Mouse (Mus musculus): Measurements from ENCODE around the gene Tnfsf12. TPM values are rescaled to one million over a fixed set of nuclear protein-coding genes. Genes with fewer than 3 reads are reported as not detected.

Tnfsf12 gene
- total and polyA plus RNA-seq, 3 experiments = 18.4 to 32.0 (median 21.9) TPM

- peak; percentile 95 to 96 for DNase-seq
- WGBS = 1% methylated on average over 61 of the region's 61 CpGs
- peaks cover 18% of the 10 kb centered on the region for H3K36me3 ChIP-seq (ENCODE audit: control insufficient read depth, insufficient read depth, low read length)
- no peaks in the 10 kb centered on the region for H3K79me2 ChIP-seq (replicated peaks; ENCODE audit: control insufficient read depth, insufficient read depth, low read length)
- H3K4me3 ChIP-seq = peak overlapping the region; percentile 85
- H3K4me1 ChIP-seq (ENCODE audit: control insufficient read depth, insufficient read depth, low read length) = peaks cover 5% of the 10 kb centered on the region
- intact Hi-C loops (cut with DNase I) = no loop called here
- TF ChIP-seq POLR2A (IDR thresholded peaks at IDR 0.05; ENCODE audit: insufficient read depth, low read depth, low read length) = peak; percentile 42
- no peak for TF ChIP-seq CTCF (IDR thresholded peaks at IDR 0.05)
- peak; percentile 71 for TF ChIP-seq EP300 (IDR thresholded peaks at IDR 0.05; ENCODE audit: insufficient read depth, low read depth, low read length)
- no peaks in the 10 kb centered on the region for H3K27me3 ChIP-seq (ENCODE audit: control insufficient read depth, insufficient read depth, low read length)
- H3K27ac ChIP-seq = peak overlapping the region; percentile 95
- peak overlapping the region; percentile 92 for H3K9ac ChIP-seq (ENCODE audit: low read depth, low read length)
Observed at GRCm38 (mm10) chr11:69670786-69671725, 24.6 kb downstream of the Tnfsf12 start.

DNA sequence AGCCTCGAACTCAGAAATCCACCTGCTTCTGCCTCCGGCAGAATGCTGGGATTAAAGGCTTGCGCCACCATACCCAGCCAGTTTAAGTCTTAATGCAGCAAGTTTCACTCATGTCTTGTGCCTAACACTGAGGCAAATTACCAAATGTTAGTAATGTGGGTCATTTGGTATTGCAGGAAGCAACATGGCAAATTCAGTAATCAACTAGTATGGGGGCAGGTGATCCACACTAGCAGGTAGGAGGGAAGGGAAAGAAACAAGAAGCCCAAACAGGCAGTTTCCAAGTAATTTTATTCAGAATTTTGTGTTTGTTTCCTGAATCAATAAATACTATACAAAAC is 29.0 kb downstream of the Tnfsf12 start:
- Histone ChIP-seq H3K9ac (ENCODE audit: low read depth, low read length) (no peak overlapping the region), H3K4me3 (no peak overlapping the region), H3K27ac (no peak overlapping the region), H3K36me3 (ENCODE audit: control insufficient read depth, insufficient read depth, low read length) (peaks cover 17% of the 10 kb centered on the region), H3K4me1 (ENCODE audit: control insufficient read depth, insufficient read depth, low read length) (peaks cover 10% of the 10 kb centered on the region), H3K79me2 (replicated peaks; ENCODE audit: control insufficient read depth, insufficient read depth, low read length) (no peaks in the 10 kb centered on the region), H3K27me3 (ENCODE audit: control insufficient read depth, insufficient read depth, low read length) (no peaks in the 10 kb centered on the region)
- 88% methylated on average over 3 of the region's 3 CpGs for WGBS
- intact Hi-C loops (cut with DNase I) = no loop called here
- DNase-seq = no peak
- TF ChIP-seq POLR2A (IDR thresholded peaks at IDR 0.05; ENCODE audit: insufficient read depth, low read depth, low read length) (no peak), CTCF (IDR thresholded peaks at IDR 0.05) (no peak), EP300 (IDR thresholded peaks at IDR 0.05; ENCODE audit: insufficient read depth, low read depth, low read length) (no peak)

DNA sequence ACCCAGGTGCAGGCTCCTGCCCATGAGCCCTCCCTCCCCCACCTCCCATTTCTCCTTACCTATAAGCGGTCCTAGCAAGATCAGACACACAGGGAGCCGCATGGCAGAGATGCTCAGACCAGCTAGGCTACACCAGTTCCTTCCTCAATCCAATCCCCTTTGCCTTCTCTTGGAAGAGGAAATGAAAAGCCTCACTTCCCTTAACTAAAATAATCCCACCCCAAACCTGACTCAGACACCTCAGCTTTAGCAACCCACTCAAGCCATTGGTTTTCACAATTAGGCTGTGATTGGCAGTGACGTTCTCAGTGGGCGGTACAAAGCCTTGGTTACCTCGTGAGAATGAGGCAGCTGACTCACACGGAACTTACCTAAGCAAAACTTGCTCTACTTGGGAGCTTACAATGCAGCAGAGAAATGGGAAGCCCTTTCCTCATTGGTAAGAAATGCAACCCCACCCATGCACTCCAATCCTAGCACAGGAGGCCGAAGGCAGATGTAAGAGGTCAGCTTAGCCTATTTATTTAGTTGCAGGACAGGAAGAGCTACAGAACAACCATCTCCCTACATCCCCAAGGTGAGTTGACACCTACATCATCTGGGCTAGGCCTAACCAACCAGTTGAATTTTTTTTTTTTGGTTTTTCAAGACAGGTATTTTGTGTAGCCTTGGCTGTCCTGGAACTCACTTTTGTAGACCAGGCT is 29.5 kb downstream of the Tnfsf12 start, which contains the start of gene Cd68:
TSS of gene Cd68 (minus strand) at position 193 of the 704 bp plus-strand sequence.
- 49% methylated on average over 7 of the region's 7 CpGs for whole genome bisulfite sequencing
- Histone ChIP-seq H3K79me2 (replicated peaks; ENCODE audit: control insufficient read depth, insufficient read depth, low read length) (no peaks in the 10 kb centered on the region), H3K9ac (ENCODE audit: low read depth, low read length) (no peak within 1 kb of the TSS), H3K4me3 (no peak within 1 kb of the TSS), H3K36me3 (ENCODE audit: control insufficient read depth, insufficient read depth, low read length) (peaks cover 17% of the 10 kb centered on the region), H3K27me3 (ENCODE audit: control insufficient read depth, insufficient read depth, low read length) (no peaks in the 10 kb centered on the region), H3K27ac (no peak within 1 kb of the TSS; the same call in 1 of the 2 replicates), H3K4me1 (ENCODE audit: control insufficient read depth, insufficient read depth, low read length) (peaks cover 10% of the 10 kb centered on the region)
- peak in 1 of 2 experiments; percentile 71 for DNase-seq
- intact Hi-C loops (cut with DNase I) = no loop called here
- TF ChIP-seq EP300 (IDR thresholded peaks at IDR 0.05; ENCODE audit: insufficient read depth, low read depth, low read length) (no peak), POLR2A (IDR thresholded peaks at IDR 0.05; ENCODE audit: insufficient read depth, low read depth, low read length) (0 out of 2 replicates have a peak, but pooled peaks have one; percentile 44), CTCF (IDR thresholded peaks at IDR 0.05) (no peak)

GRCm38 (mm10) chr11:69665457-69665960 is 30.1 kb downstream of the Tnfsf12 start:
- TF ChIP-seq EP300 (IDR thresholded peaks at IDR 0.05; ENCODE audit: insufficient read depth, low read depth, low read length) = no peak
- no peak for TF ChIP-seq POLR2A (IDR thresholded peaks at IDR 0.05; ENCODE audit: insufficient read depth, low read depth, low read length)
- TF ChIP-seq CTCF (IDR thresholded peaks at IDR 0.05) = no peak
- intact Hi-C loops (cut with DNase I) = no loop called here
- H3K4me3 ChIP-seq = no peak overlapping the region
- peaks cover 14% of the 10 kb centered on the region for H3K36me3 ChIP-seq (ENCODE audit: control insufficient read depth, insufficient read depth, low read length)
- no peak for DNase-seq
- H3K27ac ChIP-seq = no peak overlapping the region; the same call in 1 of the 2 replicates
- H3K27me3 ChIP-seq (ENCODE audit: control insufficient read depth, insufficient read depth, low read length) = no peaks in the 10 kb centered on the region
- peaks cover 6% of the 10 kb centered on the region for H3K4me1 ChIP-seq (ENCODE audit: control insufficient read depth, insufficient read depth, low read length)
- no peaks in the 10 kb centered on the region for H3K79me2 ChIP-seq (replicated peaks; ENCODE audit: control insufficient read depth, insufficient read depth, low read length)
- WGBS = 66% methylated on average over 9 of the region's 9 CpGs
- H3K9ac ChIP-seq (ENCODE audit: low read depth, low read length) = no peak overlapping the region

DNA sequence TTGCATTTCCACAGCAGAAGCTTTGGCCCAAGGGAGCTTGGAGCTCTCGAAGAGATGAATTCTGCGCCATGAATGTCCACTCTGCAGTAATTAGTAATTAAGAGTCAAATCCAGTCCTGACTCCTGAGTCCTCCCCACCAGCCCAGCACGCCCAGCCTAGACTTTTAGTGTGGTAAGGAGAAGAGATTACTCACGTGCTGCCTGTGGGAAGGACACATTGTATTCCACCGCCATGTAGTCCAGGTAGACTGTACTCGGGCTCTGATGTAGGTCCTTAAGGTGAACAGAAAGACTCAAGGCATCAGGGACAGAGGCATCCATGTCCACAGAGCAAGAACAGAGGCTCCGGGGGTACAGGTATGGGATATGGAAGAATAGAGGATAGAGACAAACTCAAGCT is 30.8 kb downstream of the Tnfsf12 start:
- Histone ChIP-seq H3K79me2 (replicated peaks; ENCODE audit: control insufficient read depth, insufficient read depth, low read length) (no peaks in the 10 kb centered on the region), H3K4me1 (ENCODE audit: control insufficient read depth, insufficient read depth, low read length) (peaks cover 6% of the 10 kb centered on the region), H3K36me3 (ENCODE audit: control insufficient read depth, insufficient read depth, low read length) (peaks cover 7% of the 10 kb centered on the region), H3K4me3 (no peak overlapping the region), H3K27me3 (ENCODE audit: control insufficient read depth, insufficient read depth, low read length) (no peaks in the 10 kb centered on the region), H3K27ac (no peak overlapping the region; the same call in 1 of the 2 replicates), H3K9ac (ENCODE audit: low read depth, low read length) (no peak overlapping the region)
- intact Hi-C loops (cut with DNase I) = no loop called here
- DNase-seq = no peak
- no peak for TF ChIP-seq EP300 (IDR thresholded peaks at IDR 0.05; ENCODE audit: insufficient read depth, low read depth, low read length)
- no peak for TF ChIP-seq POLR2A (IDR thresholded peaks at IDR 0.05; ENCODE audit: insufficient read depth, low read depth, low read length)
- no peak for TF ChIP-seq CTCF (IDR thresholded peaks at IDR 0.05)
- 85% methylated on average over 7 of the region's 7 CpGs for WGBS
